Mouse (Mus musculus) left cerebral cortex, adult 11 months (tissue): ENCODE data around the gene Mindy3.
"Not testable (repeated sequence)": the region's sequence is repeated elsewhere in the genome, so short reads cannot be mapped to it uniquely, and the experiment has no call there.

ENCODE experiments used
- DNase-seq: peaks from one replicate; pipeline ENCODE4 v3.0.0; 2022; ENCODE audit warnings: low spot score

The Mindy3 gene

DNA sequence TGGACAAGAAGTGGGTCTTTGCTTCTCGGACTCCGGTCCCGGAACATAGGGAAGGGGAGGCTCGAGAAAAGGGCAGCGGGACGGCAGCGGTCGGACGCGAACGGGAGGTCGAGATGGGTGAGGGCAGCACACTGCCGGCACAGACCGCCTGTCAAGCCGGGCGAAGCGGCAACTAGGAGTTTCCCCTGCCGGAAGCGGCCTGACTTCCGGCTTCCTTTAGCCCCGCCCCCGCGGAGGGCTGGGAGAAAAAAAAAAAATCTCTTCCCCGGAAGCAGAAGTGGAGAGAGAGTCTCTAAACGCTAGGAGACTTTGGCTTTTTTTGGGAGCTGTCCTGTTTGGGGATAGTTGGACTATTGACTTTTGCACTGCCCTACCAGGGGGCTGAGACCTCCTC, at the start of gene Mindy3:
TSS of gene Mindy3 (minus strand) at position 209 of the 394 bp plus-strand sequence.
- peak; percentile 70 for DNase-seq

DNA sequence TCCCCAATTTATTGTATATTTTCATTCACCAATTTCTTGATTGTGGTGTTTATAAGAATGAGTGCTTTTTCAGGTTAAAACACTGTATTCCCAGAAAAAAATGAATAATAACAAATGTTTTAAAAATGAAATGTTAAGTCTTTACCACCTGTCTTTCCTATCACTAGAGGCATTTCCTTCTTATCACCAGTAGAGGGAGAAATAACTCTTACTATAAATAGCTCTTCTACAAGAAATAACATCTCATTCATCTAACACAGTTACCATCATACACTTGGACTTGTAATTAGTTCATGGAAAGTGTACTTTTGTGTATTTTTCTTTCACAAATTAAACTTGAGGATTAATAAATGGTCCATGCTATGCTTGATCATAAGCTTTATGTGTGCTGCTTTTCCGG, 40.5 kb upstream of the Mindy3 start:
- DNase-seq = no peak

DNA sequence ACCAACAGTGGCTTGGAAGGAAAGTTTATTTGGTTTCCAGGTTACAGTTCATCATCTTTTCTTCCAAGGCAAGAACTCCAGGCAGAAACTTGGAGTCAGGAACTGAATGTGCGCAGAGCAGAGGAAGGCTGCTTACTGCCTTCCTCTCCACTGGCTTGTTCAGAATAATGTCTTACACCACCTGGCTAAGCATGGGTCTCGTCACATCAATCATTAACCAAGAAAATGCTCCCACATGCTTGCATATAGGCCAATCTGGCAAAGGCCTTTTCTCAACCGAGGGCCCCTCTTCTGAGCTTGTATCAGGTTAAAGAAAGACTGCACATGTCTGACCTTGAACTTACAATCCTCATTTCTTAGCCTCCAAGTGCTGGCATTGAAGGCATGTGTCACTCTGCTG, 30.8 kb upstream of the Mindy3 start:
- DNase-seq = no peak

DNA sequence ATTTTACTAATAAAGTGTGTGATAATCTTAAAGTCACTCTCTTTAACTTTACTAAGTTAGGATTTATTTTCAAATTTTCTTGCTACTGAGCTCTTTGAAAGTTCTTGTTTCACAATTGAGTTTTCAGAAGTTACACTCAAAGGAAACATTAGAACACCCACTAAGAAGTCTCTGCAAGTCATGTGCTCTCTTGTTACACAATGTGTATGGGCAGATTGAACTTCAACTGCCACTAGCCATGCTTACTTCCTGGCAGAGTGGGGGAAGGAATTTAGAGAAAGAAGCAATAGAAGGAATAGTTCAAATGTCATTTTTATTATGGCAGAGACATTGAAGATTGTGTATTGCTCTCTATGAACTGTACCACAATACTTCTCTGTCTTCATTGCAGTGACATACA, 20.9 kb upstream of the Mindy3 start:
- DNase-seq = no peak

DNA sequence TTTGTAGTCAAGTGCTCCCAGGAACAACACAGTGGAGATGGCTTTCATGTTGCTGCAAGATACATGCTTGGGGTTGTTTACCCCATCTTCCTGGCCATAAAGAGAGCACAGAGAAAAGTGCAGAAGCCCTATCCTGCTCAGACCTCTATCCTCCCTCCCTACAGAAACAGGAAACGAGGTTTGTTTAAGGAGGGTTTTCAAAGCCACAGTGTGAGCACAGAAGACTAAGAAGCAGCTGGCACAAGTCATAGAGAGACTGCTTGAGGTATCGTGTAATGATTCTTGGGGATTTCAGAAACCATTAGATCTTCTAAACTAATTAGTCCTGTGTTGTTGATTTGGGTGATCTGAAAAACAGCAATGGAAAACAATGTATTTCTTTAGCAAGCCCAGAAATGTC, 20.3 kb upstream of the Mindy3 start:
- DNase-seq = no peak

DNA sequence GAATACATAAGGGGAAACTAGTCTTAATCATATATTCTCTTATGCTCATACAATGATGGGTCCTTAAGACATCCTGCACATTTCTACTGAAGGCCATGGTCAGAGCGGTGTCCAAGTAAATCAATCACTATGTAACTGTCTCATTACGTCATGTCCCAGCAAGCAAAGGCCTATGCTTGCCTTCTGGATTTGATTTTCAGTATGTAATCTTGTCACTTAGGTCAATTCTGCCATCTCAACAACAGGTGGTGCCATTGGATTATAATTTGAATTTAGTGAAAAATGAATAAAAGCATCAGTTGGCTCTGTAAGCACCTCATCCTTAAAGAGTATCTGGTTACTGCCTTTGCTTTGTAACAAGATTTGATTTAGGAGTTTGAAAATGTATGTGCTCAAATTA, 18.9 kb upstream of the Mindy3 start:
- no peak for DNase-seq

DNA sequence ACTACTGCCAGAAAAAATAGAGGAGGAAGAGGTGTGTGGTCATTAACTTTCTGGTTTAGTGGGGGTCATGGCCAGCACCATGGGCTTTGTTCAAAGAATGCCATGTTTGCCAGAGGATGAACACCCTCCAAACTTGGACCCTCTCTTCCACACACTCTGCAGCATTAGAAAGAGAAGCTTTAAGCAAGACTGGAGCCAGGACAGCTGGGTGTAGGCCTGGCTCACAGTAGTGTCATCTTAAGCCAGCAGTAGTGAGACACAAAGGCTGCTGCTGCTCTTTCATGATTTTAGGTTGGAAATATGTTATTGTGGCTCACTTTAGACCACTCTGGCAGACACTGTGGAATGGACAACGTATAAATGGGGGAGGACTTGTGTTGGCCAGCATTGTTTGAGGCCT, 12.8 kb upstream of the Mindy3 start:
- DNase-seq = no peak

DNA sequence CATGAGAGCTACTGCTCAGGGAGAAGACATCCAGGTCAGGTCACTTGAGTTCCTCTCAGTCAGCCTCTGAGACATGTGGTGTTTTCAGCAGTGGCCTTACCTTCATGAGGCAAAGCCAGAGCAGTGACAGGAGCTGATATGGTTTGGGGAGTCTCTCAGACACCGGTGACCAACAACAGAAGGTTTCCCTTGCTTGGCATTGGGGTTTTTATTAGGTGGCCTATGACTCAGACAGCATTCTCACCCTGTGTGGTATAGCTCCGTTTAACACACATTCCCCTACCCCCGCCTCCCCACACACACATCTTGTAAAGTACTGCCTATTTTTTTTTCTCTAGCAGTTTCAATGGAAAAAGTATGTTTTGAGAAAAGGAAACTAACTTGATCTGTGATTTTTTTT, 5.1 kb upstream of the Mindy3 start:
- no peak for DNase-seq

DNA sequence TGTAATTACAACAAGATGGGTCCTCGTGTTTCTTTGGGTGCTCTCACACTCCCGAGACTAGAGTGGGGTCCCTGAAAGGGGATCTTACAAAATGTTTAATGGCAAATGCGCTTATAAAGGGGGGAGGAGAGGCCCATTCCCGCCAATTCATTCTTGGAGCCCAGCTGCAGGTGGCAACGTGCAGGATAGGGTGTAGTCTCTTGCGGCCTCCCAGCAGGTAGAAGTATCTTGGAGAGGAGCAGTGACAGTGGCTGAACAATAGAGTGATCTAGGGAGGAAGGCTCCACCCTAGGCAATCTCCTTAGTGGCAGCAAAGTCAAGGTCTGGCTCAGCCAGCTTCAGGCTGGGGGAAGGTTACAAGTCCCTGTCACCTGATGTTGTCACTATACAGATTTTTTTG, 4.2 kb upstream of the Mindy3 start:
- DNase-seq = not testable (repeated sequence)

DNA sequence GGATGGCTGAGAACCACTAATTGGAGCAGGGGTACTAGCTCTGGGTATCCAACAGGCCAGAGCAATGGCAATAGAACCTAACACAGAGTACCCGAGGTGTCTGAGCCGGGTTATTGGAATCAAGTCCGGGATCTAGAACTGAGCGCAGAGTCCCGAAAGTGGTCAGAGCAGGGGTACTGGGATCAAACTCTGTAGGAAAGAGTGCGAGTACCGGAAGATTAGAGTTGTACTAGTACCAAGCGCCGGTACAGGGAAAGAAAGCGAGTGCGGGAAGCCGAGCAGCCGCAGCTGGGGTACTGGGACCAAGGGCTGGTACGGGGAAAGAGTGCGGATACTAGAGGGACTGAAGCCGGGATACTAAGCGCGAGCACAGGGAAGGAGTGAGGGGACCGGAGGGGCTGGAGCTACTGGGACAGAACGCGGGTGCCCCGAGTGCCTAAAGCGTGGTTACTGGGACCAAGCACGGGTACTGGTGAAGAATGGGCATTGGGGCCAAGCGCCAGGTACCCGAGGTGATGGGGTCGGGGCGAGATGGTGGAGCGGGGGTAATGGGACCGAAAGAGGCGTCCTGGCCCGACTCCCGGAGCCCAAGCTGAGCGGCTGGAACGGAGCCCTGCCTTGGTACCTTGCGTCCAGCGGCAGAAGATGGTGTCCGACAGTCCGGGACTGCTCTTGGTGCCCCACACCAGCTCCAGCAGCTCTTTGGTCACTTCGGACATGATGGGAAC, 572 bp downstream of the Mindy3 start:
- DNase-seq = no peak

DNA sequence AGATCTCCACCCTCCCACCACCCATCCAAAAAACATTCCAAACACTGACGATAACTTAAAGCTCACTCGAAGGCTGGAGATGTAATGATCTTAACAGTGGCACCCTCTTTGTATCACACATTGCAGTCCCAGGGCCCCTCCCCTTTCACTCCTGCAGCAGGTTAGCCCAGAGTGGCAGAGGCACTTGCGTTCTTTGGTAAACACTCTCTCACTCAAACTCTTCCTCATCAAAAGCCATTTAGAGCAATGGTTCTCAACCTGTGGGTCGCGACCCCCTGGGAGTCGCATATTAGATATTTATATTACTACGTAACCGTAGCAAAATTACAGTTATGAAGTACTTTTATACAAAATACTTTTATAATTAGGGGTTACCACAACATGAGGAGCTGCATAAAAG, 1.1 kb downstream of the Mindy3 start:
- no peak for DNase-seq

DNA sequence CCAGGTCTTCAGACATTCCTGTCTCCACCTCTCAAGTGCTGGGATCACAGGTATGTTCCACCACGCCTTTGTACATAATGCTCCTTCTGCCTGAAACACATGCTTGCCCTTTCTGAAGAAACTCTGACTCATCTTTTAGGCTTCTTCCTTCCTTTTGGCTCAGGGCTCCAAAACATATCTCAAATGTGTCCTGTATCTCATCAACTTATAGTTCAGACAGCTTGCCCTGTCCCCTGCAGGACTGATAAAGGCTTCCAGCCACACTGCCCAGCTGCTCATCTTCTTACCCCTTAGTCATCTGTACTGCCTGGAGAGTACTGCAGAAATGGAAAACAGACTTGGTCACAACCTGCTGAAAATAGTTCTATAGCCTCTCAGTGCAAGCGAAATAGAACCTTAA, 7.0 kb downstream of the Mindy3 start:
- no peak for DNase-seq

DNA sequence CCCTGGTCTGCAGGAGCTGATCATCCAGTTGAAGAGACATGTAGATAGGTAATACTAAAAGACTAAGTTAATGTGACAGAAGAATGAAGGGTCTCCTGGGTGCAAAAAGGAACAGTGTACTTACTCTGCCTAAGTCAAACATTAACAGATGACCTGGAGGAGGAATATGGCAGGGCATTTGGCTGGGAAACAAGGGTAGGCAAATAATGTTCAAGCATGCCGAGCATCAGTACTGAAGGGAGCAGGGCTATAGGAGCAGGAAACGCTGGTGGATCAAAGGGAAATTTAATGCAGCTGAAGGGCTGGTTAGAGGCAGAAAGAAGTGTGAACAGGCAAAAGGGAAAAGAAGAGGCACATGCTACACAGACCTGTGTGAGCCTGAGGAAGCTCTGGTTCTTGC, 8.1 kb downstream of the Mindy3 start:
- no peak for DNase-seq

DNA sequence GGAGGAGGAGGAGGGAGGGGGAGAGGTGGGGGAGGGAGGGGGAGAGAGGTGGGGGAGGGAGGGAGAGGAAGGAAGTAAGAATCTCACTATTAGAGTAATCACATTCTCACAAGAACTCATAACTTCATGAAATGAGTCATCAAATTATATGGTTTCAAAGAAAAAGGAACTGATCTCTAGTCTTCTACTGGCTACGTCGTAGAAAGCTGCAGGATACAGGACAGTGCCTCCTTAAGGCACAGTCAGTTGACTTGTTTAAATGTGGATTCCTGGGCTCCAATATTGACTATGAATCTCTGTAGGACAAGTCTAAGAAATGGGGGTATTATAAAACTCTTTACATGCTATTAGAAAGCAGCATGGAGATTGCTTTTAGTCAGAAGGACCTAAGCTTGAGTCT, 12.5 kb downstream of the Mindy3 start:
- DNase-seq = no peak

DNA sequence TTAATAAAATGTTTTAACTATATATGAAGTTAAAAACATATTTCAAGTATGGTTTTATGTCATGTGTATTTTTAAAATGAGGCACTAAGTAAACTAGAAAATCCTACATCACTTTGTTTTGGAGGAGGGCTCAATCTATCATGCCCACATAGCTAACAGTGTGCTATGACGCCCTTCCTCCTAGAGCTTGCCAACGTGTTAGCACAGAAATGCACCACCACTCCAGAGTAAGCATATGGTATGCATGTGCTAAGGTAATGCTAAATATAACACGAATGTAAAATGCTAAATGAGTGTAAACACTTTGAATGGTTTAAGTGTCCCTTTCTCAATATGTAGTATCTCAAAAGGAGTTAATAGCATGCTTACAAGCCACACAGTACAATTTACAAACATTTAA, 16.8 kb downstream of the Mindy3 start:
- DNase-seq = no peak

DNA sequence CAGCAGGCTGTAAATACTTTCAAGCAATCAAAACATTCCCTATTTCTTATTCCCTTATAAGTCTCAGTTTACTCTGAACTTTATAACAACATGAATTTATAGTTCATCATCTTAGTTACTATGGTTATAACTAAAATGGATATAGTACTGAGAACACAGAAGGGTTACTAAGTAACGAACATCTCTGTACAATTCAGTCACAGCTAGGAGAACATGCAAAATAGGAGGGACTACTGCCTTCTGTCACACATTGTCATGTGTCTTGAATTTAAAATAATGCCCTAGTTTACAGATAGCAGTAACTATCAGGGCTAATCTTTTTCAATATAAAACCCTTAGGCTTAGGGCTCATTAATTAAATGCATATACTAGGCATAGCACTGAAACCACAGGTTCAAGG, 18.1 kb downstream of the Mindy3 start:
- DNase-seq = no peak

DNA sequence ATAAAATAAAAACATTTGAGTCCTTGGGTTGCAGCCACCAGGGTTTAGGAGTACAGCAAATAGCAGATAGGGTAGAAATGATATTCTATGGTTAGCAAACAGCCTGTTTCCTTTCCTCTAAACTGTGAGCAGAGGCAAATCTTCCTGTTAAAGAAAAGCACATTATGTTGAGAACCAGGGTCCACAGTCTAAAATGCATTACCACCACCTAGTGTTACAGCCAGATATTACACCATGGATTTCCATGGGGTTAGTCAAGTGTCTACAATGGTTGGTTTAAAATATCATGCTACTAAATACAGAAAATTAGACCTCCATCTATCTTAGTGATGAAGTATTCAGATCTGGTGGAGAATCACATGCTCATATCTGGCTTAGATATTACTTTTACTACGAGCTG, 30.2 kb downstream of the Mindy3 start:
- DNase-seq = peak; percentile 51

DNA sequence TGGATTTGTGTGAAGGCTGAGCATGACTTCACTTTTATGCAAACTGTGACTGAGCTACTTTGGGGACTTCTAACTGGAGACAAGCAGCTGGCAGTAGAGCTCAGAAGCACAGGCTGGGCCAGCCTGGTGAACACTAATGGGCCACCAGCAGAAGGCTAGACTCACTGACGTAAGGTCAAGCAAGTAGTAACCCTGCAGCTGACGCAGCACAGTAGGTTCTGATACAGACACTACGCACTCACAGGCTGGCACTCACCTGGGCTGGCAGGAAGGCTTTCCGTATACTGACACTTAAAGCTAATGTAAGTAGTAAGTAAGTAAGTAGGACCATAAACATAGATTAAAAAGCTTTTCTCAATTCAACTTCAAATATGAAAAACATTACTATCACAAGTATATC, 30.7 kb downstream of the Mindy3 start:
- DNase-seq = no peak

DNA sequence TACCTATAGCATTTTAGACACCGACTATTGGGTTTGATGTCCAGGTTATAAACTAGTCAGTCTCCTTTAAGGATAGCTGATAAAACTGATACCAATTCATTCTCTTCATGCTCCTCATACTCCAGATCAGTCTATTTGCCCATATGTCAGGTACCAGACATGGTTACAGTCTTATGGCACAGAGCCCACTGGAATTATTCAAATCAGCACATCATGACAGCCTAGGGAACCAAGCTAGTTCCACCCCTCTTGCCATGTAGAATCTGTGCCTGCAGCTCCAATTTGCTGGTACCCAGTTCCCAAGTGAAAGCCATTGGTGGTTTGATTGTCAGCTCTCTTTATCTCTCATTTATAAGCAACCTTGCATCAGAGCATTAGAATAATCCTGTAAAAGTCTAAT, 34.9 kb downstream of the Mindy3 start:
- no peak for DNase-seq

DNA sequence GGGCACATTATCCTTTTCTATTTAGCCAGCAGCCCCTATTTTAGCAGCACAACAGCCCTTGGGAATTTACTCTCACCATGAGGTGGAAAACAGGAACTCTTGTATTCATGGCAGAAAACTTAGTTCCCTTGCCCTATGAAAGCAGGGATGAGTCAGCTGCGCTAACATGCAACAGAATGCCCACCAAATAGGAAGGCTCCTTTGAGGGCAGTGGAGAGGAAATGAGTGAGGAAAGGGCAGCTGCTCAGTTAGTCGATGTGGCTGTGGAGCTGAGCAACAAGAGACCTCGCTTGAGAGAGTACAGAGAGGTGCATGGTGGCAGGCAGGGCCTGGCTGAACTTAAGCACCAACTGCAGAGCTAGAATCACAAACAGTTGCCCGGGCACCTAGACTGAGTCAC, 36.6 kb downstream of the Mindy3 start:
- DNase-seq = no peak

DNA sequence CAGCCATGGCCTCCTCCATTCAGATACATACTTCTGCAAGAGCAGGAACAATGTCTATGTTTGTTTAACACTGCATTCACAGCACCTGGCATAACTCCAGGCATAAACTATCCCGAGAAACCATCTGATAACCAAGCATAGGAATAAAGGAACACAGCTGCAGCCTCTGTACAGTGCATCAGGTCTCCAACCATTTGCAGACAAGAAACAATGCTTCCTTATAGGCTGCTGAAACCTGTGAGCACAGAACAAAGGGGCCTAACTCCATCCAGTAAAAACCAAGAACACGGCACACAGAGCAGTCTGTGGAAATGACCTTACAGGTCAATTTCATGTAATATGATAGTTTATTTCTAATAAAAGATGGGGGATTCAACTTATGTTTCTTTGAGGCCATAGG, 39.0 kb downstream of the Mindy3 start:
- DNase-seq = no peak

DNA sequence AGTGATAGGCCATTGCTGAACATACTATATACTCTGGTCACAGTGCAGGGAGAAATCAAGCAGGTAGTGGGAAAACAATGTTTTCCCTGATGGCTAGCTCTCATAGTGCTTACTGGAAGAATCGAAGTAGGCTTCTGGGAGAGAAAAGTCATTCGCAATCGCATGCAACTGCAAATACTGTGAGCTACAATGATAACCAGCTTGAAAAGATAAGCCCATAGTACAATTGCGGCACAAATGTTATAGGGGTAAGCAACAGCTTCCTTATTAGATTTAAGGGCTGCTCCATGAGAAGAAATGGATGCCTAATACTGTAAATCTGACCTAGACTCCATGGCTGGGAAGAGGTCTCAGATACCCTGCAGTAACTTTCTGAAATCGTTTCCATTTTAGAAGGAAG, 40.7 kb downstream of the Mindy3 start:
- DNase-seq = no peak

DNA sequence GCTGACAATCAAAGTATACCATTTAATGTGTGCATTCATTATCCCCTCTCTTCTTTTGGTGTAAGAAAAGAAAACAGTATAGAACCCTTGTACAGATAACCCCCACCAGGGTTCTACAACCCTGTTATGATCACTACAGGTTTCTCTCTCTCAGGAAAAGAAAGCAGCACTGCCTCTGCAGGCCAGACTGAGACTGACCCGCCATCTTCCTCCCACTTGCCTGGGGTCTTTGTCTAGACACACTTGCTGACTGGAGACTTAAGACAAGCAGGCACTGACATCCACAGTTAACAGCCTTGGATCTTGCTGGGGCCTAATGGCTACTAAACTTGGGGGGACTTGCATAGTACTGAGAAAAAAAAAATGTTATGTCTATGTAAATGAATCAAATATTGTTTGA, 42.2 kb downstream of the Mindy3 start:
- DNase-seq = no peak

DNA sequence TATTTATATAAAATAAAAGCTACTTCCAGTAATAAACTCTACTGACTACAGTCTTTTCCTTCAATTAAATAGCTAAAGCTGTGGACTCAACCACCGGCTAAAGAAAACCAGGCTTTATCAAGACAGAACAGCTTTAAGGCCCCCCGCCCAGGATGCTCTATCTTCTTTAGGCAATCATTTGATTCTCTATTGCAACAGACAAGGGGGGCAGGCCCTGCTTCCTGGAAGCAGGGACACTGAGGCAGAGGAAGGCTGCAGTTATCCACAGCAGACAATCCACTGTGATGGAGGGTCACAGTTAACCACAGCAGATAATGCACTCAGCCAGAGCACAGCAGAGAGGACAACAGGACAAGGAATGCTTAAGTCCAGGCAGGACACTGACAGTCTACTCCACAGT, 46.4 kb downstream of the Mindy3 start:
- no peak for DNase-seq

DNA sequence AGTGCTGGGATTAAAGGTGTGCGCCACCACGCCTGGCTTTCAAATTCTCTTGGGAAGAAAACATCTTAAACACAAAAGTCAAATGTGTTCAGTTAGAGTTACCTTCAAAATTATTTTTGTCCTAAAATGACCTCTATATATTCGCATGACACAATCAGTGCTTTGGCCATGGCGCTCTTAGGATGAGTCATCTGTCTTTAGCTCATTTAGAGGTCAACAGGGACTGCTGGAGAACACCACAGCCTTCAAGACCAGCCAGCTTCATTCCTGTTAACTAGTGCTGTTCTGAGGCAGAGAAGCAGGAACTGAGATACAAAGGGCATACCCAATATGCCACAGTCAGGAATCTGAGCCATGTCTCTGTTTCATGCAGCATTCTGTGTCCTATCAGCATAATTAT, 47.9 kb downstream of the Mindy3 start:
- DNase-seq = no peak
